Mouse (Mus musculus) midbrain, embryonic 13.5 days (tissue): ENCODE measurements at regions not wholly inside any gene's neighbourhood (a gene's known extent, or its start where the extent isn't known, plus 50 kb on each side); places are given as distances from the start of the nearest gene placed in this dataset.

Experiments used
- ATAC-seq: fragments of 200-750 bp; cut with Nextera tagmentation; 2 replicates; pipeline ENCODE4 v1.8.0; 2017; ENCODE audit warnings: mild to moderate bottlenecking, moderate TSS enrichment, moderate library complexity
- H3K27ac ChIP-seq: fragments of 300-500 bp; sonication (generic); 2 replicates; pipeline ENCODE4 v1.5.1; 2015; ENCODE audit warnings: inconsistent platforms, mild to moderate bottlenecking, moderate library complexity
- H3K27me3 ChIP-seq: fragments of 300-500 bp; sonication (generic); 2 replicates; pipeline ENCODE4 v1.6.1; 2015; ENCODE audit warnings: mild to moderate bottlenecking, inconsistent platforms
- H3K36me3 ChIP-seq: fragments of 300-500 bp; sonication (generic); 2 replicates; pipeline ENCODE4 v1.6.1; 2015; ENCODE audit warnings: mild to moderate bottlenecking, inconsistent platforms
- H3K4me1 ChIP-seq: fragments of 300-500 bp; sonication (generic); replicated peaks from 2 replicates; pipeline ENCODE4 v1.6.1; 2015; ENCODE audit warnings: inconsistent platforms
- H3K4me2 ChIP-seq: fragments of 300-500 bp; sonication (generic); replicated peaks from 2 replicates; pipeline ENCODE4 v1.6.1; 2015; ENCODE audit warnings: moderate library complexity, mild to moderate bottlenecking, inconsistent platforms
- H3K4me3 ChIP-seq: fragments of 300-500 bp; sonication (generic); replicated peaks from 2 replicates; pipeline ENCODE4 v1.5.1; 2015; ENCODE audit warnings: mild to moderate bottlenecking, inconsistent platforms
- H3K9ac ChIP-seq: fragments of 300-500 bp; sonication (generic); replicated peaks from 2 replicates; pipeline ENCODE4 v1.6.1; 2015; ENCODE audit warnings: mild to moderate bottlenecking, inconsistent platforms
- H3K9me3 ChIP-seq: fragments of 300-500 bp; sonication (generic); 2 replicates; pipeline ENCODE4 v1.6.1; 2016; ENCODE audit warnings: mild to moderate bottlenecking, inconsistent platforms
- WGBS: fragments of 180-500 bp; shearing (Covaris S2); methylation state at CpG from one replicate; pipeline ENCODE4 v1.1.7; 2015; 5-methylcytosine and 5-hydroxymethylcytosine counted together

DNA sequence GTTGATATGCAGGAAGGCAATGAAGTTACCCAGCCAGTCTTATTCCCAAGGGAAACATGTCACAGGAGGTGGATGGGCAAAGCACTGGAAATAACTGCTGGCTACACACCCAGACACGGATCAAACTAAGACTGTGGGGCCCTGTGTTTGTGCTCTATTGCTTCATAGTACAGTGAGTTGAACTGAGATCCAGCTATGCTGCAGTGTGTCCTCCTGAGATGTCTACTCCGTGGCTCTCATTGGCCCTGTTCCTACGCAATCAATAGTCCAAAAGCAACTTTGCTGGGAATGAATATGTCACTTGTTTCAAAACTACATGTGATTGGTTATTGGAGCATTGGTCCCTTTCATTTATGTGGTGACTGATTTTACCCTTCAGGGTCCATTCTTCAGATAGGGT is 213.8 kb upstream of the Bmp2 start:
- Histone ChIP-seq H3K27ac (no peak overlapping the region), H3K9ac (no peak overlapping the region), H3K4me2 (no peak overlapping the region), H3K27me3 (peaks cover 66% of the 10 kb centered on the region), H3K9me3 (no peaks in the 10 kb centered on the region), H3K4me1 (no peaks in the 10 kb centered on the region), H3K36me3 (no peaks in the 10 kb centered on the region), H3K4me3 (no peak overlapping the region)
- no peak for ATAC-seq
- 92% methylated on average over 3 of the region's 3 CpGs for WGBS

GRCm38 (mm10) chr2:133341352-133341751 is 210.6 kb upstream of the Bmp2 start:
- H3K36me3 ChIP-seq, result no peaks in the 10 kb centered on the region
- H3K4me1 ChIP-seq, result no peaks in the 10 kb centered on the region
- no peak for ATAC-seq
- no peak overlapping the region for H3K9ac ChIP-seq
- no peak overlapping the region for H3K4me2 ChIP-seq
- no peaks in the 10 kb centered on the region for H3K9me3 ChIP-seq
- no peak overlapping the region for H3K4me3 ChIP-seq
- peaks cover 80% of the 10 kb centered on the region for H3K27me3 ChIP-seq
- H3K27ac ChIP-seq, result no peak overlapping the region
- WGBS, result 82% methylated on average over 4 of the region's 4 CpGs

DNA sequence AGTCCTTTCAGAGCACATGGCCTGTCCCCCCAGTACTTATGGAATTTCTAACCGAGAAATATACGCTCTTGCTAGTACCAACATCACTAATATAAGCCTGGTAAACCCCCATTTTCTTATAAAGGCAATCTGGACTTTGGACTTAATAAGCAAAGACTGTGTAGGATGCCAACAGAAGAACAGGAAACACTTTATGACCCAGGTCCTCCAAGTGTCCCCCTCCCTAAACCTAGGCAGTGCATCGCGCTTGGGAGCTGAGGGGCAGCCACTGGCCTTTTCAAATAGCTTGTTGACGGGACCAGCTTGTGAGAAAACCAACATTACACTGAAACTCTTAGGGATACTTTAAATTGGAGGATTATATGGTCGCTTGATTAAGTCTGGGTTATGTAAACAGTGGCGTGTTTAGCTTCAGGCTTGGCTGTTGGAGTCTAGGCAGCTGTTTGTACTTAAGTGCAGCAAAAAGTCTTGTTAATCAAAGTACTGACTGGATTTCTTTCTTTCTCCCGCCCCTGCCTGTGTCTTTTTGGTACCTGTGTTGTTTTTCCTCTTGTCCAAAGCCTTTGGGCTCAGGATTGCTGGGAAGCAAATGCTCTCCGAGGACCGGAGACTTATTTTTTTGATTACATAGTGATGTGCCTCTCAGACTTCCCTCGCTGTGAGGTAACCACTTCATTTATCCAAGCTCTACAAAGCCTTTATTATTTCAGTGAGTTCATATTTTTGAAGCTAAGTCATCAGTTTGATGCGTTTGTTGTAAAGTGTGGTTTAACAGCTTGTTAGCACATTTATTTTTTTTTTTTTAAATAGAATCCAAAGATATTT is 205.8 kb upstream of the Bmp2 start:
- Histone ChIP-seq H3K9ac (no peak overlapping the region), H3K4me1 (peaks cover 7% of the 10 kb centered on the region), H3K27ac (no peak overlapping the region), H3K27me3 (peaks cover 90% of the 10 kb centered on the region), H3K4me2 (no peak overlapping the region), H3K9me3 (no peaks in the 10 kb centered on the region), H3K4me3 (no peak overlapping the region), H3K36me3 (no peaks in the 10 kb centered on the region)
- WGBS, result 29% methylated on average over 12 of the region's 12 CpGs
- ATAC-seq, result no peak

DNA sequence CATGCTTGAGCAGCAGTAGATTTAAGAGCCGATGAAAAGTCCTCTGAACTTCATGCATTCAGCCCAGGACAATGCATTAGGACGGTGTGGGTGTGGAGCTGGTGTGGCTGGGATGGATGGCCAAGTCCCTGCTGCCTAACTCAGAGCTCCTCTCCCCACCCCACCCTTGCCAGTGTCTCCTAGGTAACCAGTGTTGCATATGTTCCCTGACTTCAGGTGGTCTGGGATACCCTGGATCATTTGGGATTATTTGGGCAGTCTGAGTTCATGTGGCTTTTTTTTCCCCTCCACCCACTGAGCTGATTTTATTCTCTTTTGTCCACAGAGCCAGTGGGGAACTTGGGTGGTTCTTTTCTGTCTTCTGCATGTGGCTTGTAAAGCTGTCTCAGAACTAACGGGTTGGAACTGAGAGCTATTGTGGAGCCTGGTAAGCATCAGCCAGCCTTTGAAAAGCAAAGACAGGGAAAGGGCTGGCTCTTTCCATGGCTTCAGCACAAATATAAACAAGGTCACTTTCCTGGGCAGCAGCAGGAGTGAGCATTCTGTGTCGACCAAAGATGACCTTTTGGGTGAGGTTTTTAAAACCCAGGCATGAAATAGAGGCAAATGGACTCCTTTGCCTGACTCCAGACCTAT is 205.1 kb upstream of the Bmp2 start:
- Histone ChIP-seq H3K4me1 (peaks cover 7% of the 10 kb centered on the region), H3K27ac (no peak overlapping the region), H3K9ac (no peak overlapping the region), H3K27me3 (peaks cover 90% of the 10 kb centered on the region), H3K4me3 (no peak overlapping the region), H3K4me2 (no peak overlapping the region), H3K9me3 (no peaks in the 10 kb centered on the region), H3K36me3 (no peaks in the 10 kb centered on the region)
- peak; percentile 82 for ATAC-seq
- 6% methylated on average over 4 of the region's 4 CpGs for WGBS

- no peaks in the 10 kb centered on the region for H3K9me3 ChIP-seq
- H3K9ac ChIP-seq, result no peak overlapping the region
- H3K27ac ChIP-seq, result no peak overlapping the region
- no peaks in the 10 kb centered on the region for H3K36me3 ChIP-seq
- no peak overlapping the region for H3K4me3 ChIP-seq
- no peak overlapping the region for H3K4me2 ChIP-seq
- H3K27me3 ChIP-seq, result peaks cover 92% of the 10 kb centered on the region
- ATAC-seq, result no peak
- 72% methylated on average over 3 of the region's 3 CpGs for WGBS
- H3K4me1 ChIP-seq, result peaks cover 7% of the 10 kb centered on the region
These were observed 200.7 kb upstream of the Bmp2 start for GRCm38 (mm10) chr2:133351306-133351705.

DNA sequence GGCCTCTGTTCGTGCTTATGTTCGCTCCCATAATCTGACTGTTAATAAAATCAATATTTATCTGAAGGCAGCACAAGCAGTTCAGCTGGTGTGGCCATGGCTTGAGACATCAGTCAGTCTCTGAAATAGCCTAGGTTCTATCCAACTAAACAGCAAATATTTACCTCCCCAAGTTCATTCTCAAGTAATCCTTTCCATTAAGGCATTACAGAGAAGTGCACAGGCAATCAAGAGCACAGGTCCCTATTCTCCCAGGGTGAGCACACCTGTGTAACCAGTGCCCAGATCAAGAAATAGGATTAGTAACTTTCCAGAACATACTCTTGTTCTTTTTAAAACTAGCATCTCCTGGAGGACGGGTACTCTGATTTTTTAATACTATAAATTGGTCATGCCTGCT is 199.2 kb upstream of the Bmp2 start:
- Histone ChIP-seq H3K9ac (no peak overlapping the region), H3K27ac (no peak overlapping the region), H3K4me2 (no peak overlapping the region), H3K27me3 (peaks cover 94% of the 10 kb centered on the region), H3K9me3 (no peaks in the 10 kb centered on the region), H3K36me3 (no peaks in the 10 kb centered on the region), H3K4me1 (no peaks in the 10 kb centered on the region), H3K4me3 (no peak overlapping the region)
- WGBS, result 88% methylated on average over 3 of the region's 3 CpGs
- ATAC-seq, result no peak

- Histone ChIP-seq H3K4me2 (no peak overlapping the region), H3K27ac (no peak overlapping the region), H3K27me3 (peaks cover 76% of the 10 kb centered on the region), H3K4me1 (0 out of 2 replicates have a peak, but pooled peaks cover 7% of the 10 kb centered on the region), H3K9ac (no peak overlapping the region), H3K4me3 (no peak overlapping the region), H3K9me3 (no peaks in the 10 kb centered on the region), H3K36me3 (no peaks in the 10 kb centered on the region)
- WGBS, result 17% methylated on average over 4 of the region's 4 CpGs
- ATAC-seq, result peak; percentile 85
These were observed 189.1 kb upstream of the Bmp2 start for GRCm38 (mm10) chr2:133362693-133363443.

- no peak overlapping the region for H3K4me2 ChIP-seq
- no peaks in the 10 kb centered on the region for H3K36me3 ChIP-seq
- no peak overlapping the region for H3K9ac ChIP-seq
- H3K9me3 ChIP-seq, result no peaks in the 10 kb centered on the region
- H3K27ac ChIP-seq, result no peak overlapping the region
- 87% methylated on average over 12 of the region's 12 CpGs for WGBS
- H3K4me3 ChIP-seq, result no peak overlapping the region
- H3K27me3 ChIP-seq, result peaks cover 67% of the 10 kb centered on the region
- H3K4me1 ChIP-seq, result no peaks in the 10 kb centered on the region
- ATAC-seq, result no peak
These were observed 180.3 kb upstream of the Bmp2 start for GRCm38 (mm10) chr2:133371490-133372215.

- Histone ChIP-seq H3K4me3 (no peak overlapping the region), H3K27ac (no peak overlapping the region), H3K36me3 (no peaks in the 10 kb centered on the region), H3K4me2 (no peak overlapping the region), H3K27me3 (peaks cover 66% of the 10 kb centered on the region), H3K9ac (no peak overlapping the region), H3K4me1 (no peaks in the 10 kb centered on the region), H3K9me3 (no peaks in the 10 kb centered on the region)
- ATAC-seq, result no peak
- 79% methylated on average over 4 of the region's 4 CpGs for WGBS
These were observed 178.4 kb upstream of the Bmp2 start for GRCm38 (mm10) chr2:133373543-133373942.

- H3K9ac ChIP-seq, result no peak overlapping the region
- peaks cover 56% of the 10 kb centered on the region for H3K27me3 ChIP-seq
- H3K9me3 ChIP-seq, result no peaks in the 10 kb centered on the region
- no peaks in the 10 kb centered on the region for H3K4me1 ChIP-seq
- no peak overlapping the region for H3K4me3 ChIP-seq
- H3K27ac ChIP-seq, result no peak overlapping the region
- 78% methylated on average over 3 of the region's 3 CpGs for WGBS
- H3K4me2 ChIP-seq, result no peak overlapping the region
- no peaks in the 10 kb centered on the region for H3K36me3 ChIP-seq
- no peak for ATAC-seq
These were observed 170.9 kb upstream of the Bmp2 start for GRCm38 (mm10) chr2:133381054-133381453.

GRCm38 (mm10) chr2:133383135-133383920 is 168.6 kb upstream of the Bmp2 start:
- Histone ChIP-seq H3K36me3 (no peaks in the 10 kb centered on the region), H3K4me1 (no peaks in the 10 kb centered on the region), H3K27me3 (peaks cover 37% of the 10 kb centered on the region), H3K9ac (no peak overlapping the region), H3K27ac (no peak overlapping the region), H3K9me3 (no peaks in the 10 kb centered on the region), H3K4me3 (no peak overlapping the region), H3K4me2 (no peak overlapping the region)
- no peak for ATAC-seq
- WGBS, result 91% methylated on average over 3 of the region's 3 CpGs
